Mouse (Mus musculus): Measurements from ENCODE around the gene Olfr478. TPM values are rescaled to one million over a fixed set of nuclear protein-coding genes. Genes with fewer than 3 reads are reported as not detected.

The Olfr478 gene
- not detected for polyA plus RNA-seq (2014; fragmentation: Illumina TruSeq; extraction: RNeasy Lipid Tissue Mini Kit (QIAGEN cat#74804); ENCODE audit: low read depth, low replicate concordance)

GRCm38 (mm10) chr7:108033889-108034288 lies at the start of gene Olfr478:
Gene Olfr478, minus strand, starts transcription at chr7:108033989.

DNA sequence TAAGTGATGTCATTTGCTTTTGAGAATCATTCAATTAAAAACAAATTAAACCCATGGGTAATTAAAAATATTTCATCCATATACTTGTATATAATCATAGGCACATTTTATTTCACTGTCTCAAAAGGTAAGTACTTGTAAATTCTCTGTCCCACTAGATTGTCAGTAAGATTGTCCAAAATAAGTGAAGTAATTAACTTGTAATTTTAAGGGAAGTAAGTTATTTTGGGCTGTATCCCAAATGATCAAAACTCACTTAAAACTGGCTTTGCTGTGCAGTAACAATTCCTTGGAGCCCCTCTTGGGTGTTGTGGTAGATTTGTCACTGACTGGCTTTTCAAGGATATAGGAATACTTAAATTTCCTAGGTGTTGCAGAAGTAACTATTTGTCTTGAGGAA lies 45.8 kb upstream of the Olfr478 start, which contains the start of gene Olfr481:
Gene Olfr481, plus strand, starts transcription at position 301 of the 400 bp plus-strand sequence.

DNA sequence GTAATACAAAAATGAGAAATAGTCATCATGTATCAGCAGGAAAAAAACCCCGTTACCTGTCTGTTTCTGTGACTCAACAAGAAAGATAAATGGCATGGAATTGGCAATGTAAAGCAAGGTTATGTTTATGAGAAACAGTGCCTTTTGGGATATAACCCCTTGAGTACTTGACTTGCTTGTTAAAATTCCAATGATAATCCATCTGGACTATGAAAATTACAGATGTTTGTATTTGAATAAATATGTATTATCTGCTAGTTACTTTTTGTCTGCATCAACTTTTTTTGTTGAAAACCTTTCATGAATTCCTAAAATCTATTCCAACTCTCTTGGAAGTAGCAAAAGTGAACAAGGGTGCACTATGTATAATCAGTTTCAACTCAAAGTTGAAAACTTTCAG lies 33.5 kb upstream of the Olfr478 start, which contains the start of gene Olfr480:
Gene Olfr480, minus strand, starts transcription at position 101 of the 400 bp plus-strand sequence.

DNA sequence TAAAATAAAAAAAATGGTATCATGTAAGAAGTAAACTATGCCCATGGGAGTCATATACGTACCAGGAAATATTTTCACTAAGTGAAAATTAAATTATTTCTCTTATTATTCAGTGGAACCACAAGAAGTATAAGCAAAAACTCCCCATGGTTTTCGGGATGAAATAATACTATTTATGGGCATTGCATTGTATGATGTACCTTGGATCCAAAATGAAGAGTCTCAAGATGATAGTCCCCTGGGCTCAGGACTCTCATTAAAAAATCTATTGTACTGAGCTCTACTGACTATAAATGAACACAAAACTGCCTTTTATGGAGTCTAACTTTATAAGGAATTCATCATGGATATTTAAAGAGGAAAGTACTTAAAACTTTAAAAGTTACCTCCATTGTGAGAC lies 16.6 kb upstream of the Olfr478 start, which contains the start of gene Olfr479:
Gene Olfr479, plus strand, starts transcription at position 301 of the 400 bp plus-strand sequence.

DNA sequence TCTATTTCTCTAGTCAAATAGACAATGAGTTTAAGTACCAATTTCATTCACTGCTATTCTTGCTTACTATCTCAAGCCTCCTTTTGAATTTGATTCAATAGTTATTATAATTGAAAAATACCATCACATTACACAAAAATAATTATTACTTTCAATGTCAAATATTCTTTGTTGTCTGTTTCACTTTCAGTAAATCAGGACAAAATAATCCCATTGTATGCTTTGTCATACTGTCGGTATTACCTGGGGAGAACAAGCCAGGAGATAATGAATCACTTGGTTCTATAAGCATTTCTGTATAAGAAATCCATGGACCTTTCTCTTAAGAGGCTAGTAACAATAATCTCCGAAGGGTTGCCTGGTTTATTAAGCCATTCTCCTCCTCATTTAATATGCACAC lies 47.4 kb downstream of the Olfr478 start, which contains the start of gene Olfr477:
Gene Olfr477, plus strand, starts transcription at position 301 of the 400 bp plus-strand sequence.

Other genes with a start within 250 kb of the Olfr478 start
- not detected for gene Ovch2, start 232.8 kb downstream of the Olfr478 start, polyA plus RNA-seq (2014; fragmentation: Illumina TruSeq; extraction: RNeasy Lipid Tissue Mini Kit (QIAGEN cat#74804); ENCODE audit: low read depth, low replicate concordance)
- gene Olfr467, start 221.7 kb downstream of the Olfr478 start, polyA plus RNA-seq (2014; fragmentation: Illumina TruSeq; extraction: RNeasy Lipid Tissue Mini Kit (QIAGEN cat#74804); ENCODE audit: low read depth, low replicate concordance): not detected
- gene Olfr469, start 208.4 kb downstream of the Olfr478 start, polyA plus RNA-seq (2014; fragmentation: Illumina TruSeq; extraction: RNeasy Lipid Tissue Mini Kit (QIAGEN cat#74804); ENCODE audit: low read depth, low replicate concordance): not detected
- not detected for gene Olfr470, start 186.5 kb downstream of the Olfr478 start, polyA plus RNA-seq (2014; fragmentation: Illumina TruSeq; extraction: RNeasy Lipid Tissue Mini Kit (QIAGEN cat#74804); ENCODE audit: low read depth, low replicate concordance)
- gene Olfr472, start 136.1 kb downstream of the Olfr478 start, polyA plus RNA-seq (2014; fragmentation: Illumina TruSeq; extraction: RNeasy Lipid Tissue Mini Kit (QIAGEN cat#74804); ENCODE audit: low read depth, low replicate concordance): not detected
- not detected for gene Olfr473, start 103.5 kb downstream of the Olfr478 start, polyA plus RNA-seq (2014; fragmentation: Illumina TruSeq; extraction: RNeasy Lipid Tissue Mini Kit (QIAGEN cat#74804); ENCODE audit: low read depth, low replicate concordance)
- not detected for gene Olfr474, start 79.3 kb downstream of the Olfr478 start, polyA plus RNA-seq (2014; fragmentation: Illumina TruSeq; extraction: RNeasy Lipid Tissue Mini Kit (QIAGEN cat#74804); ENCODE audit: low read depth, low replicate concordance)
- not detected for gene Olfr476, start 69.2 kb downstream of the Olfr478 start, polyA plus RNA-seq (2014; fragmentation: Illumina TruSeq; extraction: RNeasy Lipid Tissue Mini Kit (QIAGEN cat#74804); ENCODE audit: low read depth, low replicate concordance)
- not detected for gene Olfr477, start 47.3 kb downstream of the Olfr478 start, polyA plus RNA-seq (2014; fragmentation: Illumina TruSeq; extraction: RNeasy Lipid Tissue Mini Kit (QIAGEN cat#74804); ENCODE audit: low read depth, low replicate concordance)
- gene Olfr479, start 16.7 kb upstream of the Olfr478 start, polyA plus RNA-seq (2014; fragmentation: Illumina TruSeq; extraction: RNeasy Lipid Tissue Mini Kit (QIAGEN cat#74804); ENCODE audit: low read depth, low replicate concordance): not detected
- gene Olfr480, start 33.4 kb upstream of the Olfr478 start, polyA plus RNA-seq (2014; fragmentation: Illumina TruSeq; extraction: RNeasy Lipid Tissue Mini Kit (QIAGEN cat#74804); ENCODE audit: low read depth, low replicate concordance): not detected
- gene Olfr481, start 45.9 kb upstream of the Olfr478 start, polyA plus RNA-seq (2014; fragmentation: Illumina TruSeq; extraction: RNeasy Lipid Tissue Mini Kit (QIAGEN cat#74804); ENCODE audit: low read depth, low replicate concordance): not detected
- gene Olfr482, start 63.6 kb upstream of the Olfr478 start, polyA plus RNA-seq (2014; fragmentation: Illumina TruSeq; extraction: RNeasy Lipid Tissue Mini Kit (QIAGEN cat#74804); ENCODE audit: low read depth, low replicate concordance): not detected
- not detected for gene Olfr483, start 66.9 kb upstream of the Olfr478 start, polyA plus RNA-seq (2014; fragmentation: Illumina TruSeq; extraction: RNeasy Lipid Tissue Mini Kit (QIAGEN cat#74804); ENCODE audit: low read depth, low replicate concordance)
- gene Olfr484, start 93.5 kb upstream of the Olfr478 start, polyA plus RNA-seq (2014; fragmentation: Illumina TruSeq; extraction: RNeasy Lipid Tissue Mini Kit (QIAGEN cat#74804); ENCODE audit: low read depth, low replicate concordance): not detected
- gene Olfr485, start 125.9 kb upstream of the Olfr478 start, polyA plus RNA-seq (2014; fragmentation: Illumina TruSeq; extraction: RNeasy Lipid Tissue Mini Kit (QIAGEN cat#74804); ENCODE audit: low read depth, low replicate concordance): not detected
- gene Olfr486, start 138.8 kb upstream of the Olfr478 start, polyA plus RNA-seq (2014; fragmentation: Illumina TruSeq; extraction: RNeasy Lipid Tissue Mini Kit (QIAGEN cat#74804); ENCODE audit: low read depth, low replicate concordance): not detected
- not detected for gene Olfr487, start 180.6 kb upstream of the Olfr478 start, polyA plus RNA-seq (2014; fragmentation: Illumina TruSeq; extraction: RNeasy Lipid Tissue Mini Kit (QIAGEN cat#74804); ENCODE audit: low read depth, low replicate concordance)
- not detected for gene Olfr488, start 224.4 kb upstream of the Olfr478 start, polyA plus RNA-seq (2014; fragmentation: Illumina TruSeq; extraction: RNeasy Lipid Tissue Mini Kit (QIAGEN cat#74804); ENCODE audit: low read depth, low replicate concordance)